Mouse (Mus musculus) heart, embryonic 15.5 days (tissue): ENCODE measurements around the gene Armc6. TPM values are rescaled to one million over a fixed set of nuclear protein-coding genes. Genes with fewer than 3 reads are reported as not detected.
"Not testable (repeated sequence)": the region's sequence is repeated elsewhere in the genome, so short reads cannot be mapped to it uniquely, and the experiment has no call there.

Experiments
- ATAC-seq: fragments of 200-750 bp; cut with Nextera tagmentation; replicated peaks from 2 replicates; pipeline ENCODE4 v1.8.0; 2017; ENCODE audit warnings: low read depth, moderate TSS enrichment; ENCODE audit not compliant: insufficient number of reproducible peaks, insufficient read depth, low FRiP score
- H3K27ac ChIP-seq: fragments of 300-500 bp; sonication (generic); 2 replicates; pipeline ENCODE4 v1.5.1; 2015; ENCODE audit warnings: mild to moderate bottlenecking, inconsistent platforms
- H3K27me3 ChIP-seq: fragments of 300-500 bp; sonication (generic); 2 replicates; pipeline ENCODE4 v1.6.1; 2015; ENCODE audit warnings: inconsistent platforms
- H3K36me3 ChIP-seq: fragments of 300-500 bp; sonication (generic); 2 replicates; pipeline ENCODE4 v1.6.1; 2015; ENCODE audit warnings: mild to moderate bottlenecking, inconsistent platforms
- H3K4me1 ChIP-seq: fragments of 300-500 bp; sonication (generic); replicated peaks from 2 replicates; pipeline ENCODE4 v1.6.1; 2015; ENCODE audit warnings: inconsistent platforms
- H3K4me2 ChIP-seq: fragments of 300-500 bp; sonication (generic); 2 replicates; pipeline ENCODE4 v1.6.1; 2015; ENCODE audit warnings: inconsistent platforms, mild to moderate bottlenecking, moderate library complexity
- H3K4me3 ChIP-seq: fragments of 300-500 bp; sonication (generic); 2 replicates; pipeline ENCODE4 v1.5.1; 2015; ENCODE audit warnings: mild to moderate bottlenecking, inconsistent platforms
- H3K9ac ChIP-seq: fragments of 300-500 bp; sonication (generic); 2 replicates; pipeline ENCODE4 v1.6.1; 2015; ENCODE audit warnings: mild to moderate bottlenecking, inconsistent platforms
- H3K9me3 ChIP-seq: fragments of 300-500 bp; sonication (generic); replicated peaks from 2 replicates; pipeline ENCODE4 v1.6.1; 2016; ENCODE audit warnings: inconsistent platforms
- WGBS: fragments of 180-500 bp; shearing (Covaris S2); methylation state at CpG from one replicate; pipeline ENCODE4 v1.1.7; 2015; ENCODE audit warnings: mixed read lengths; 5-methylcytosine and 5-hydroxymethylcytosine counted together
- polyA plus RNA-seq: library from polyadenylated mRNA; unstranded; fragments of >200 nt; fragmentation: Nextera tagmentation; extraction: Ambion mirVana; gene quantifications from 2 replicates; pipeline ENCODE4 v1.2.1, GENCODE M21; 2015

The Armc6 gene
- polyA plus RNA-seq, 1 experiment from 2014 or later: 16.4 TPM

GRCm38 (mm10) chr8:70230837-70231236 lies 3.4 kb downstream of the Armc6 start:
- H3K4me2 ChIP-seq: no peak overlapping the region
- no peak overlapping the region for H3K27ac ChIP-seq
- H3K9me3 ChIP-seq: no peaks in the 10 kb centered on the region
- no peak overlapping the region for H3K4me3 ChIP-seq
- H3K36me3 ChIP-seq: peaks cover 31% of the 10 kb centered on the region
- ATAC-seq: no peak
- no peaks in the 10 kb centered on the region for H3K27me3 ChIP-seq
- WGBS: 88% methylated on average over 9 of the region's 9 CpGs
- H3K9ac ChIP-seq: no peak overlapping the region
- peaks cover 16% of the 10 kb centered on the region for H3K4me1 ChIP-seq

GRCm38 (mm10) chr8:70227997-70228396 lies 6.3 kb downstream of the Armc6 start:
- Histone ChIP-seq H3K4me3 (no peak overlapping the region), H3K36me3 (peaks cover 44% of the 10 kb centered on the region), H3K9ac (no peak overlapping the region), H3K4me2 (no peak overlapping the region), H3K27ac (no peak overlapping the region), H3K9me3 (no peaks in the 10 kb centered on the region), H3K27me3 (no peaks in the 10 kb centered on the region), H3K4me1 (no peaks in the 10 kb centered on the region)
- no peak for ATAC-seq
- WGBS: 79% methylated on average over 4 of the region's 4 CpGs

DNA sequence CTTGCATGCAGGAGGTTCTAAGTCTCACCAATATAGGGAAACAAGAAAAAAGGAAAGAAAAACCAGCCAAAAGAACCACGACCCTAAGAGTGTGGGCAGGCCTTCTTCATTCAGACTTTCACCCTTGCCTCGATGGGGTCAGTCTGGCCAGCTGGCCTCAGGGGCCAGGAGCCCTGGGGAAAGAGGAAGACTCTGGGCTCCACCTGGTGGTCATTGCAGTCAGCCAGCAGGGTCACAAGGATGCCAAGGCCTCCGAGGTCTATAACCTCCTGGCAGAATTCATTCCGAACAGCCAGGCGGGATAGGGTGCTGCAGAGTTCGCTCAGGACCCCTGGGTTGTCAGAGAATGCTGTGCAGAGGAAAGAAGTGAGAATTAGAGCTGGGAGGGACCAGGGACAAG lies 10.9 kb downstream of the Armc6 start:
- Histone ChIP-seq H3K27ac (no peak overlapping the region), H3K27me3 (no peaks in the 10 kb centered on the region), H3K4me3 (no peak overlapping the region), H3K9me3 (no peaks in the 10 kb centered on the region), H3K4me1 (peaks cover 18% of the 10 kb centered on the region), H3K9ac (no peak overlapping the region), H3K4me2 (no peak overlapping the region), H3K36me3 (peaks cover 31% of the 10 kb centered on the region; the same call in 1 of the 2 replicates)
- no peak for ATAC-seq
- 48% methylated on average over 6 of the region's 6 CpGs for WGBS

DNA sequence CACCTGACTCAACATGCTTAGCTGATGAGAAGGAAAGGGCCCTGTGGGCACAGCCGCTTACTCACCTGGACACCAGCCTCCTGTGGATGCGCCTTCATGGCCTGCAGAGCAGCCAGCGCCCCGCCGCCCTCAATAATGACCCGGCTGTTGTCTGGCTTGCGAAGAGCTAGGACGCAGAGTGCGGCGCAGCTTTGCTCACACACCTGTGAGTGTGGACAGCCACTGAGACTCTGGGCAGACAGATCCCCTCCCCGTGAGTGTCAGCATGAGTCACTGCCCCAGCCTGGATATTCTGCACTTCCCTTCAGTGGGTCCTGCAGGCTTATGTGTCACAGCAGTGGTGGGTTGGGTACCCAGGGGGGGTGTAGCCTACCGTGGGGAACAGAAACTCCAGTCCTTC lies 12.2 kb downstream of the Armc6 start:
- no peaks in the 10 kb centered on the region for H3K27me3 ChIP-seq
- no peak overlapping the region for H3K4me2 ChIP-seq
- 93% methylated on average over 12 of the region's 12 CpGs for WGBS
- H3K27ac ChIP-seq: no peak overlapping the region
- no peaks in the 10 kb centered on the region for H3K9me3 ChIP-seq
- no peak overlapping the region for H3K9ac ChIP-seq
- H3K4me1 ChIP-seq: peaks cover 18% of the 10 kb centered on the region
- peaks cover 24% of the 10 kb centered on the region; the same call in 1 of the 2 replicates for H3K36me3 ChIP-seq
- H3K4me3 ChIP-seq: no peak overlapping the region
- no peak for ATAC-seq

- H3K27me3 ChIP-seq: no peaks in the 10 kb centered on the region
- 87% methylated on average over 3 of the region's 3 CpGs for WGBS
- ATAC-seq: no peak
- peaks cover 24% of the 10 kb centered on the region; the same call in 1 of the 2 replicates for H3K36me3 ChIP-seq
- no peak overlapping the region for H3K4me2 ChIP-seq
- H3K4me3 ChIP-seq: no peak overlapping the region
- H3K9me3 ChIP-seq: no peaks in the 10 kb centered on the region
- H3K4me1 ChIP-seq: peaks cover 22% of the 10 kb centered on the region
- H3K27ac ChIP-seq: no peak overlapping the region
- no peak overlapping the region for H3K9ac ChIP-seq
Measured at GRCm38 (mm10) chr8:70220911-70221310, 13.4 kb downstream of the Armc6 start.

DNA sequence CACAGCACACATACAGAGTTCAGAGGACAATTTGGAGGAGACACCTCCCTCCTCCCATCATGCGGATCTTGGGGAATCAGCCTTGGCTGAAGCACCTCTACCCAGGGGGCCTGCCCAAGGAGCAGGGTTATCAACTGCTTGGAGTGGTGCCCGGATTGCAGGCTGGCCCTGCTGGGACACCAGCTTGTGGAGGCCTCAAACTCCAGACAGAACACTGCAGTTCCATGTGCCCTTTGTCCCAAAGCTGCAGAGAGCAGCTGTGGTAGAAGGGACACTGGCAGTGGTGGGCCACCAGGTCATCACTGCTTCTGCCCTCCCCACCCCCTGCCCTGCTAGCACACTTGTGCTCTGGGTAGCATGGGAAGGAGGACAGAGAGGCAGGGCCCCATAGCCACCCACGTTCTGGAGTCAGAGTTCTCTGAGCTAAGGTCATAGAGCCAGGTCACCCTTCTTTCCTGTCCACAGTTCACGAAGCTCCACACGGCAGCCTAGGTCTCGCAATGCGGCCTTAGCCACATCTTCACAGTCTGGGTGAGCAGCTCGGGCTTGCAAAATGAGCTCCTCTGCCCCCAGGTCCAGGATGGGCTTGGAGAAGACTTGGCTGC lies 13.9 kb downstream of the Armc6 start:
- 0 out of 2 replicates have a peak overlapping the region, but pooled peaks have one; percentile 22 for H3K9ac ChIP-seq
- H3K4me3 ChIP-seq: no peak overlapping the region
- no peak overlapping the region for H3K4me2 ChIP-seq
- peaks cover 22% of the 10 kb centered on the region for H3K4me1 ChIP-seq
- H3K36me3 ChIP-seq: peaks cover 24% of the 10 kb centered on the region; the same call in 1 of the 2 replicates
- 63% methylated on average over 8 of the region's 8 CpGs for WGBS
- H3K27ac ChIP-seq: peak overlapping the region; percentile 33
- ATAC-seq: peak; percentile 41; the same call in 1 of the 2 replicates
- no peaks in the 10 kb centered on the region for H3K9me3 ChIP-seq
- H3K27me3 ChIP-seq: no peaks in the 10 kb centered on the region

DNA sequence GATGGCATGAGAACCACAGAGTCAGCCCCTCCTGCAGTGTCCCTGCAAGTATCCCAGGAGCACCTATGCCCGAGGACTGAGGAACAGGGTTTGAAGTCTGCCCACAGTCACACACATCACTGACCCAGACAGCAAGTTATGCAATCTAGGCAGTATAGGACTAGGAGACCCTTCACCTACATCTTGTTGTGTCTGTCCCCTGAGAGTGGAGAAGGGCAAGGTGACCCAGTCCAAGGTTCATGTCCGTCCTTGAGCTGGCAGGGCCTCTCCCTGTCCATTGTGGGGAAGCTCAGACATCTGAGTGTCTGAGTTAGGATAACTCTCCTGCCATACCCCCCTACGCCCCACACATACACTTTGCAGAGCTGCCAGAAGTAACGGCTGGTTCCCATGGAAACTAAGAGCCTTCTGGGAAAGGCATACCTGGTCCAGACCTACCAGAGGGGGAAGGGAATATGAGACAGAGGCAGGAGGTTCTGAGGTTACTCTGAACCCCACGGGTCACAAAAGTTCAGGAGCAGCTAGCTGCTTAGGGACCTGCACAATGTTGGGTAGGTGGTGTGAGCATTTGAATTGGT lies 15.1 kb downstream of the Armc6 start:
- H3K4me1 ChIP-seq: peaks cover 22% of the 10 kb centered on the region
- peaks cover 13% of the 10 kb centered on the region; the same call in 1 of the 2 replicates for H3K36me3 ChIP-seq
- 54% methylated on average over 5 of the region's 5 CpGs for WGBS
- no peak overlapping the region for H3K4me2 ChIP-seq
- H3K27ac ChIP-seq: no peak overlapping the region
- no peak overlapping the region for H3K4me3 ChIP-seq
- H3K27me3 ChIP-seq: no peaks in the 10 kb centered on the region
- H3K9ac ChIP-seq: no peak overlapping the region
- no peak for ATAC-seq
- H3K9me3 ChIP-seq: no peaks in the 10 kb centered on the region

GRCm38 (mm10) chr8:70217441-70217840 lies 16.8 kb downstream of the Armc6 start:
- Histone ChIP-seq H3K27ac (no peak overlapping the region), H3K9me3 (no peaks in the 10 kb centered on the region), H3K4me3 (no peak overlapping the region), H3K4me1 (peaks cover 26% of the 10 kb centered on the region), H3K27me3 (no peaks in the 10 kb centered on the region), H3K4me2 (no peak overlapping the region), H3K9ac (no peak overlapping the region), H3K36me3 (peaks cover 7% of the 10 kb centered on the region; the same call in 1 of the 2 replicates)
- ATAC-seq: no peak

DNA sequence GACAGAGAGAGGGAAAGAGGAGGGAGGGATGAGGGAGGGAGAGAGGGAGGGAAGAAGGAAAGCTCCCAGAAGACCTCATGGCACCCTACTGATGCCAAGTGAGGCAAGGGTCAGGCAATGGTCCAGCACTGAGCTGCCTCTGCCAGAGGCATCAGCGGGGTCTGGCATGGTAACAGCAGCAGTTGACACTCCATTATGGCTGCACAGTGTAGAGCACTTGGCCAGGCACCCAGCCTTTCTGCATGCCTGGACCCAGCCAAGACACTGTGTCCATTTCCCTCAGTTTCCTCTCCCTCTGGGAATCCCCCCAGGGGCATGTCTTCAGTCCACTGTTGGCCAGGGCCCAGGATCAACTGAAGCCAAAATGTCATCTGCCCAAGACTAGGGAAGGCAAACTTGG lies 17.7 kb downstream of the Armc6 start:
- H3K4me3 ChIP-seq: no peak overlapping the region
- no peaks in the 10 kb centered on the region for H3K36me3 ChIP-seq
- no peak overlapping the region for H3K9ac ChIP-seq
- no peak for ATAC-seq
- no peak overlapping the region for H3K4me2 ChIP-seq
- H3K9me3 ChIP-seq: no peaks in the 10 kb centered on the region
- WGBS: 62% methylated on average over 1 of the region's 1 CpGs
- peaks cover 26% of the 10 kb centered on the region for H3K4me1 ChIP-seq
- no peak overlapping the region for H3K27ac ChIP-seq
- no peaks in the 10 kb centered on the region for H3K27me3 ChIP-seq

- not testable (repeated sequence) for H3K4me3 ChIP-seq, ATAC-seq, H3K9ac ChIP-seq, H3K4me2 ChIP-seq, H3K27me3 ChIP-seq, H3K27ac ChIP-seq, H3K36me3 ChIP-seq, H3K9me3 ChIP-seq
- 74% methylated on average over 3 of the region's 3 CpGs for WGBS
- H3K4me1 ChIP-seq: peaks cover 26% of the 10 kb centered on the region
Measured at GRCm38 (mm10) chr8:70216161-70216560, 18.1 kb downstream of the Armc6 start.

- Histone ChIP-seq H3K27me3 (no peaks in the 10 kb centered on the region), H3K4me1 (peaks cover 26% of the 10 kb centered on the region), H3K4me2 (no peak overlapping the region), H3K9me3 (no peaks in the 10 kb centered on the region), H3K27ac (no peak overlapping the region), H3K36me3 (no peaks in the 10 kb centered on the region), H3K9ac (no peak overlapping the region), H3K4me3 (no peak overlapping the region)
- ATAC-seq: no peak
- WGBS: 58% methylated on average over 5 of the region's 5 CpGs
Measured at GRCm38 (mm10) chr8:70215092-70215491, 19.2 kb downstream of the Armc6 start.

DNA sequence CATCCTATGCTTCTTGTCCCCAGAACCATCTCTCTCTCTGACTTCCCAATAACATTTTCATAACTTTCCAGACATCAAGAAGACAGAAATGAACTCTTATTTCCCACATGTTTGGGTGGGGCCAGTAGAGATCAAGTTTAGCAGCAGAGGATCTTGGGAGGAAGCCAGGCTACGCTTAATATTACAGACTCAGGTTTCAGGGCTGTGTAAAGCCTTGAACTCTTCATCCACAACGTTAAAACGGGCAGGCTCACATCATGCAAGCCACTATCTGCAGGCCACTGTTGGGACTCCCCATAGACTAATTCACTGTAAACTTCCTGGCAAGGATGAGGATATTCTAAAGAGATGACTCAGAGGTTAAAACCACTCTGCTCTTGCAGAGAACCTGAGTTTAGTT lies 19.9 kb downstream of the Armc6 start:
- Histone ChIP-seq H3K4me1 (peaks cover 19% of the 10 kb centered on the region), H3K9ac (no peak overlapping the region), H3K27me3 (no peaks in the 10 kb centered on the region), H3K4me2 (no peak overlapping the region), H3K27ac (no peak overlapping the region), H3K9me3 (no peaks in the 10 kb centered on the region), H3K36me3 (no peaks in the 10 kb centered on the region), H3K4me3 (no peak overlapping the region)
- 68% methylated on average over 3 of the region's 3 CpGs for WGBS
- no peak for ATAC-seq
